Mouse (Mus musculus) erythroid progenitor cell, adult 5-6 weeks (primary cell): Measurements from ENCODE around the gene Ndufs8. TPM values are rescaled to one million over a fixed set of nuclear protein-coding genes. Genes with fewer than 3 reads are reported as not detected.

Experiments
- ATAC-seq: replicated peaks from 2 replicates; pipeline ENCODE4 v1.8.0; 2016; ENCODE audit warnings: moderate number of reproducible peaks, mild to moderate bottlenecking, moderate TSS enrichment, inconsistent platforms; ENCODE audit not compliant: poor library complexity, low FRiP score, severe bottlenecking
- total RNA-seq, 2 experiments: library from RNA; stranded (forward) in 1 of 2; stranded (reverse) in 1 of 2; fragments of 150-400 nt in 1 of 2; fragments of 186-747, 209-891 nt in 1 of 2; gene quantifications; 2 replicates each; pipeline versions ENCODE4 v1.2.3 to v1.2.4; 2015 to 2017; ENCODE audit warnings: low replicate concordance in 2 of 2

Gene Ndufs8
- total RNA-seq, 2 experiments from 2014 or later: 24.1 to 52.4 TPM

GRCm38 (mm10) chr19:3935032-3935895, 22.7 kb upstream of the Ndufs8 start, which contains the start of gene Unc93b1:
Gene Unc93b1 (plus strand): TSS chr19:3935186.
- ATAC-seq: no peak

- ATAC-seq: no peak
Observed at GRCm38 (mm10) chr19:3931716-3932115, 19.1 kb upstream of the Ndufs8 start.

- ATAC-seq: no peak
Observed at GRCm38 (mm10) chr19:3930262-3931057, 17.9 kb upstream of the Ndufs8 start.

GRCm38 (mm10) chr19:3929211-3929941, 16.8 kb upstream of the Ndufs8 start, which contains the start of gene Aldh3b1:
Gene Aldh3b1 (minus strand): TSS chr19:3929808.
- no peak for ATAC-seq

GRCm38 (mm10) chr19:3928779-3929178, 16.2 kb upstream of the Ndufs8 start:
- no peak for ATAC-seq

GRCm38 (mm10) chr19:3927989-3928388, 15.4 kb upstream of the Ndufs8 start:
- no peak for ATAC-seq

- no peak for ATAC-seq
Observed at GRCm38 (mm10) chr19:3926685-3927084, 14.1 kb upstream of the Ndufs8 start.

- no peak for ATAC-seq
Observed at GRCm38 (mm10) chr19:3926279-3926678, 13.7 kb upstream of the Ndufs8 start.

GRCm38 (mm10) chr19:3925859-3926258, 13.3 kb upstream of the Ndufs8 start:
- no peak for ATAC-seq

- ATAC-seq: no peak
Observed at GRCm38 (mm10) chr19:3924868-3925267, 12.3 kb upstream of the Ndufs8 start.

- ATAC-seq: no peak
Observed at GRCm38 (mm10) chr19:3924190-3924589, 11.6 kb upstream of the Ndufs8 start.

- ATAC-seq: no peak
Observed at GRCm38 (mm10) chr19:3923586-3923985, 11.0 kb upstream of the Ndufs8 start.

- no peak for ATAC-seq
Observed at GRCm38 (mm10) chr19:3922661-3923371, 10.2 kb upstream of the Ndufs8 start.

GRCm38 (mm10) chr19:3919928-3920327, 7.4 kb upstream of the Ndufs8 start:
- no peak for ATAC-seq

GRCm38 (mm10) chr19:3916727-3917126, 4.2 kb upstream of the Ndufs8 start:
- no peak for ATAC-seq

GRCm38 (mm10) chr19:3914535-3914934, 2.0 kb upstream of the Ndufs8 start:
- ATAC-seq: no peak

- ATAC-seq: no peak
Observed at GRCm38 (mm10) chr19:3913692-3914091, 1.1 kb upstream of the Ndufs8 start.

- no peak for ATAC-seq
Observed at GRCm38 (mm10) chr19:3910206-3910605, 2.4 kb downstream of the Ndufs8 start.

GRCm38 (mm10) chr19:3907876-3908660, 4.5 kb downstream of the Ndufs8 start:
- ATAC-seq: no peak
